Mouse (Mus musculus) left cerebral cortex, postnatal 14 days (tissue): ENCODE measurements around the gene Prpf38a. TPM values are rescaled to one million over a fixed set of nuclear protein-coding genes. Genes with fewer than 3 reads are reported as not detected.

ENCODE experiments used
- total RNA-seq, 2 experiments: library from RNA; stranded (reverse); gene quantifications; 2 replicates each; pipeline ENCODE4 v1.2.3; 2021

The Prpf38a gene
- total RNA-seq, 2 experiments from 2014 or later, result 37.4 to 38.2 TPM

Other genes starting within 250 kb of the Prpf38a start
- not detected for gene Shisal2a, start 196.0 kb downstream of the Prpf38a start, total RNA-seq
- 10 to 100 TPM in 1 of 2 experiments, 1 to 10 TPM in 1; 9.4 to 10.1 TPM for gene Gpx7, start 172.4 kb downstream of the Prpf38a start, total RNA-seq
- gene Tut4, start 119.9 kb downstream of the Prpf38a start, total RNA-seq, result 10 to 100 TPM; 33.3 to 41.0 TPM
- under 1 TPM in 1 of 2 experiments, not detected in 1; 0.25 TPM for gene Orc1, start 87 bp upstream of the Prpf38a start, total RNA-seq
- gene Cc2d1b, start 40.6 kb upstream of the Prpf38a start, total RNA-seq, result 10 to 100 TPM; 28.3 to 34.5 TPM
- 1 to 10 TPM in 1 of 2 experiments, under 1 TPM in 1; 0.94 to 1.5 TPM for gene 3110021N24Rik, start 140.3 kb upstream of the Prpf38a start, total RNA-seq
- 10 to 100 TPM; 52.2 to 55.6 TPM for gene Zfyve9, start 201.5 kb upstream of the Prpf38a start, total RNA-seq